Comparison of ENCODE assay signal across 22 mouse cellular contexts in genomic region chr17:63991160-63991559, GRCm38 (mm10).
A peak's percentile ranks its signal among the peaks of the same experiment; 100 is the strongest.
DNase-seq lines count a peak whose midpoint lies in the region; ATAC-seq and TF ChIP-seq lines count a peak whose summit lies in the region.
"Had no signal": no experiment of that assay in that cellular context is flagged by ENCODE, and none has a peak within 500 bp of the region (broad histone marks: within the 10 kb centered on the region; RNA-seq: fewer than 3 reads in every experiment).

No protein-coding gene starts in this region.

- no peak overlapping the region for H3K4me2 ChIP-seq in kidney, postnatal 0 days (ENCODE audit: low read length)
- H3K4me2 ChIP-seq in kidney, embryonic 15.5 days: no peak overlapping the region
- H3K4me2 ChIP-seq in lung, embryonic 14.5 days: no peak overlapping the region
- H3K4me2 ChIP-seq in lung, embryonic 15.5 days: no peak overlapping the region
- no peak overlapping the region for H3K4me2 ChIP-seq in lung, embryonic 16.5 days (ENCODE audit: low read depth, low read length)
- H3K4me2 ChIP-seq in lung, postnatal 0 days (replicated peaks; ENCODE audit: low read depth, low read length): no peak overlapping the region

- no peak overlapping the region for H3K9ac ChIP-seq in kidney, postnatal 0 days (ENCODE audit: low read depth, low read length)
- H3K9ac ChIP-seq in kidney, embryonic 15.5 days: no peak overlapping the region
- H3K9ac ChIP-seq in lung, embryonic 14.5 days: no peak overlapping the region
- H3K9ac ChIP-seq in lung, embryonic 15.5 days: no peak overlapping the region
- no peak overlapping the region for H3K9ac ChIP-seq in lung, embryonic 16.5 days (ENCODE audit: low read length)
- H3K9ac ChIP-seq in lung, postnatal 0 days (replicated peaks; ENCODE audit: low read depth): no peak overlapping the region

- no peaks in the 10 kb centered on the region for H3K4me1 ChIP-seq in kidney, postnatal 0 days (replicated peaks; ENCODE audit: insufficient read depth, low read length)
- no peaks in the 10 kb centered on the region for H3K4me1 ChIP-seq in kidney, embryonic 15.5 days
- H3K4me1 ChIP-seq in lung, embryonic 14.5 days (ENCODE audit: insufficient read depth): no peaks in the 10 kb centered on the region
- peaks cover 4% of the 10 kb centered on the region for H3K4me1 ChIP-seq in lung, embryonic 15.5 days
- peaks cover 3% of the 10 kb centered on the region; the same call in 1 of the 2 replicates for H3K4me1 ChIP-seq in lung, embryonic 16.5 days (replicated peaks; ENCODE audit: control insufficient read depth, insufficient read depth, low read length)
- H3K4me1 ChIP-seq in lung, postnatal 0 days (ENCODE audit: insufficient read depth, low read depth, low read length): no peaks in the 10 kb centered on the region

- H3K27ac ChIP-seq in kidney, postnatal 0 days: no peak overlapping the region
- H3K27ac ChIP-seq in kidney, embryonic 15.5 days: no peak overlapping the region
- no peak overlapping the region for H3K27ac ChIP-seq in lung, embryonic 14.5 days (ENCODE audit: low read depth)
- H3K27ac ChIP-seq in lung, embryonic 15.5 days: 0 out of 2 replicates have a peak overlapping the region, but pooled peaks have one; percentile 35
- H3K27ac ChIP-seq in lung, embryonic 16.5 days (ENCODE audit: low read length): no peak overlapping the region
- H3K27ac ChIP-seq in lung, postnatal 0 days (ENCODE audit: low read length): no peak overlapping the region

- H3K27me3 ChIP-seq in kidney, postnatal 0 days (ENCODE audit: insufficient read depth, low read length): no peaks in the 10 kb centered on the region
- H3K27me3 ChIP-seq in kidney, embryonic 15.5 days: no peaks in the 10 kb centered on the region
- no peaks in the 10 kb centered on the region for H3K27me3 ChIP-seq in lung, embryonic 14.5 days (ENCODE audit: insufficient read depth, low read length)
- H3K27me3 ChIP-seq in lung, embryonic 15.5 days: no peaks in the 10 kb centered on the region
- no peaks in the 10 kb centered on the region for H3K27me3 ChIP-seq in lung, embryonic 16.5 days (ENCODE audit: control insufficient read depth, insufficient read depth, low read depth, low read length)
- H3K27me3 ChIP-seq in lung, postnatal 0 days (replicated peaks; ENCODE audit: insufficient read depth, low read length): no peaks in the 10 kb centered on the region
- H3K27me3 ChIP-seq: CH12.LX, Patski had no signal

- TF ChIP-seq EP300 in lung, postnatal 0 days (IDR thresholded peaks at IDR 0.05): no peak

- DNase-seq in kidney, postnatal 0 days (ENCODE audit: low spot score): peak; percentile 50
- DNase-seq in lung, embryonic 14.5 days: peak; percentile 38
- DNase-seq in lung, postnatal 10 days: no peak
- DNase-seq in lung, postnatal 4 days: no peak
- no peak for DNase-seq in lung, postnatal 0 days (ENCODE audit: low spot score)
- DNase-seq: adrenal gland, adult 2 months; adrenal gland, adult 8-10 months; adrenal gland, postnatal 10 days; adrenal gland, postnatal 14 days; adrenal gland, postnatal 25 days; adrenal gland, postnatal 36 days; B cell, adult 2 months; cerebellum, adult 11 months; cerebellum, adult 11-12 months had no signal

- no peaks in the 10 kb centered on the region for H3K36me3 ChIP-seq in kidney, postnatal 0 days (ENCODE audit: insufficient read depth, low read length)
- no peaks in the 10 kb centered on the region for H3K36me3 ChIP-seq in kidney, embryonic 15.5 days
- H3K36me3 ChIP-seq in lung, embryonic 14.5 days (ENCODE audit: insufficient read depth): 0 out of 2 replicates have a peak, but pooled peaks cover 3% of the 10 kb centered on the region
- no peaks in the 10 kb centered on the region for H3K36me3 ChIP-seq in lung, embryonic 15.5 days
- H3K36me3 ChIP-seq in lung, embryonic 16.5 days (ENCODE audit: control insufficient read depth, insufficient read depth, low read length): no peaks in the 10 kb centered on the region
- no peaks in the 10 kb centered on the region for H3K36me3 ChIP-seq in lung, postnatal 0 days (ENCODE audit: insufficient read depth, low read length)

- WGBS in kidney, postnatal 0 days: 73% methylated on average over 3 of the region's 3 CpGs
- WGBS in kidney, embryonic 15.5 days: 79% methylated on average over 3 of the region's 3 CpGs
- 51% methylated on average over 3 of the region's 3 CpGs for WGBS in lung, embryonic 14.5 days
- WGBS in lung, embryonic 15.5 days: 48% methylated on average over 3 of the region's 3 CpGs
- WGBS in lung, embryonic 16.5 days: 58% methylated on average over 3 of the region's 3 CpGs
- 69% methylated on average over 3 of the region's 3 CpGs for WGBS in lung, postnatal 0 days

- no peak for TF ChIP-seq CTCF in kidney, postnatal 0 days (IDR thresholded peaks at IDR 0.05; ENCODE audit: low read depth)
- TF ChIP-seq CTCF in lung, embryonic 14.5 days (IDR thresholded peaks at IDR 0.05; ENCODE audit: low read depth): no peak
- no peak for TF ChIP-seq CTCF in lung, postnatal 0 days (IDR thresholded peaks at IDR 0.05)

- no peaks in the 10 kb centered on the region for H3K9me3 ChIP-seq in kidney, postnatal 0 days (replicated peaks; ENCODE audit: low read length)
- H3K9me3 ChIP-seq in kidney, embryonic 15.5 days (replicated peaks): no peaks in the 10 kb centered on the region
- no peaks in the 10 kb centered on the region for H3K9me3 ChIP-seq in lung, embryonic 14.5 days (ENCODE audit: low read depth, low read length)
- H3K9me3 ChIP-seq in lung, embryonic 15.5 days: no peaks in the 10 kb centered on the region
- no peaks in the 10 kb centered on the region for H3K9me3 ChIP-seq in lung, embryonic 16.5 days (ENCODE audit: control insufficient read depth, low read length)
- H3K9me3 ChIP-seq in lung, postnatal 0 days (ENCODE audit: low read length): no peaks in the 10 kb centered on the region
- H3K9me3 ChIP-seq: G1E had no signal

- no peak for ATAC-seq in kidney, postnatal 0 days (replicated peaks; ENCODE audit: low FRiP score, low read depth)
- ATAC-seq in kidney, embryonic 15.5 days (replicated peaks; ENCODE audit: low FRiP score): no peak
- ATAC-seq in lung, embryonic 14.5 days (ENCODE audit: insufficient read depth): peak; percentile 65; the same call in 1 of the 2 replicates
- peak; percentile 52; the same call in 1 of the 2 replicates for ATAC-seq in lung, embryonic 15.5 days (ENCODE audit: borderline replicate concordance, extremely low read depth, low FRiP score, low TSS enrichment)
- ATAC-seq in lung, embryonic 16.5 days (ENCODE audit: low read depth): peak; percentile 74
- ATAC-seq in lung, postnatal 0 days: no peak
- ATAC-seq: activated CD4-positive, CD25-positive, alpha-beta regulatory T cell, adult 4 months; CD4-positive, CD25-positive, alpha-beta regulatory T cell, adult 4 months; Patski had no signal

- H3K4me3 ChIP-seq in kidney, postnatal 0 days (replicated peaks; ENCODE audit: low read depth, low read length): no peak overlapping the region
- no peak overlapping the region for H3K4me3 ChIP-seq in kidney, embryonic 15.5 days (replicated peaks)
- no peak overlapping the region for H3K4me3 ChIP-seq in lung, embryonic 14.5 days (ENCODE audit: low read depth, low read length)
- H3K4me3 ChIP-seq in lung, embryonic 15.5 days: no peak overlapping the region
- H3K4me3 ChIP-seq in lung, embryonic 16.5 days (ENCODE audit: low read length): no peak overlapping the region
- no peak overlapping the region for H3K4me3 ChIP-seq in lung, postnatal 0 days (ENCODE audit: low read depth, low read length)

Comparison
In these comparisons a context has a peak if more than half of its experiments do, and no peak if none do; other contexts are left out.
1. ATAC-seq: peak in lung, embryonic 14.5 days (single experiment), lung, embryonic 15.5 days (single experiment) and lung, embryonic 16.5 days (single experiment); none in kidney, postnatal 0 days (single experiment), kidney, embryonic 15.5 days (single experiment) and lung, postnatal 0 days (single experiment).
2. DNase-seq: peak in kidney, postnatal 0 days (single experiment) and lung, embryonic 14.5 days (single experiment); none in lung, postnatal 10 days (single experiment), lung, postnatal 4 days (0 of 2) and lung, postnatal 0 days (single experiment).